Mouse (Mus musculus): Measurements from ENCODE around the gene Wnt16. TPM values are rescaled to one million over a fixed set of nuclear protein-coding genes. Genes with fewer than 3 reads are reported as not detected.

Wnt16 gene
- polyA plus RNA-seq, 1 experiment from 2014 or later: 0.77 TPM

DNA sequence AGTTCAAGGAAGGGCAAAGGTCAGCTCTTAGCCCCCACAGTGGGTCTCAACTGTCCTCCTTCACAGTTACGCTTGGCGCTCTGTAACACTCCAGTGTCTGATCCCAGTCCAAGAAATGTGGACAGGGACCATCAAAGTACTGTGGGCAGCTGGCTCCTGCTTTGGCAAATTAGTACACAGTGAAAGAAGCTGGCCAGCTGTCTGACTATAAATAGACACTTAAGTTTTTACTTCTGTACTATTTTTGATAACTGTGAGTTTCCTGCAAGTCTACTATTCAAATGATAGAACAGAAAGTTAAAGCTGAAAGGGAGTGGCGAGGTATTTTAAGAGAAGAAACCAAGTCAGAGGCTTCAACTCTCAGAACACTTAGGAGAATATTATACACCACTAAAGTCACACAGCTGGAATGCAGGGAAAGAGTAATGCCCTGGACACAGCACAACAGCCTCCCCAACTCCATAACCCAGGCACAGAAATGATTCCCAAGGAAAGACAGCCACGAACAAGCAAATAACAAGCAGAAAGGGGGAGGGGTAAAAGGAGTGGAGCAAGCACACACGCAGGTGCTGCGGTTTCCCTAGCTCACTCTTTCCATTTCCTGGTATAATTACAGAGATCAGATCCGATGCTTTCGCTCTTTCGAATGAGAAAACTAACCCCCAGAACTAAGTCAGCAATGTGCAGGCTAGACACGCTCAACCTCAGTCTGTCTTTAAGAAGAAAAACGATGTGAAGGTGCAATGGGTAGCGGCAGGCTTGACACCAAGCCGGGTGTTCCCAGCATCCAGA, 42.3 kb downstream of the Wnt16 start:
- no peak overlapping the region for H3K4me2 ChIP-seq
- H3K9ac ChIP-seq: no peak overlapping the region
- no peak overlapping the region for H3K4me3 ChIP-seq
- H3K36me3 ChIP-seq (replicated peaks): no peaks in the 10 kb centered on the region
- H3K27me3 ChIP-seq (replicated peaks): no peaks in the 10 kb centered on the region
- 92% methylated on average over 13 of the region's 13 CpGs for WGBS
- H3K9me3 ChIP-seq: no peaks in the 10 kb centered on the region
- no peak for ATAC-seq (replicated peaks)
- 0 out of 2 replicates have a peak, but pooled peaks cover 5% of the 10 kb centered on the region for H3K4me1 ChIP-seq
- no peak overlapping the region for H3K27ac ChIP-seq

DNA sequence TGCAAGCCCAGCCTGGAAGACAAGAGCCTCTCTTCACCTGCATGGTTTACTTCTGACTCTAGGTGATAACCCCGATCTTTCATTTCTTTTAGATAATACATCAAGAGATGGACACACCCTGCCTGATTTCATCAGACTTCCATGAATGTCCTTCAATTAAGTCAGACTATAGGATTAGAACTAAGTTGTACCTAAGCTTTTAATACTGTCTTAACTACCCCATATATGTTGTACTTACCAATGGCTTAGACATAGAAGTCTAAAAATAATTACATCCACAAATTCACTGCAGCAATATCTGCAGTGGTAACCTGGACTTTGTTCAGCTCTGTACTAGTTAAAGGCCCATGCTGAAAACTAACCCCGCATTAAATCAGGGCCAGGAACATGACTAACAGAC, 44.5 kb downstream of the Wnt16 start:
- Histone ChIP-seq H3K4me3 (no peak overlapping the region), H3K4me1 (no peaks in the 10 kb centered on the region), H3K9me3 (no peaks in the 10 kb centered on the region), H3K27ac (no peak overlapping the region), H3K9ac (no peak overlapping the region), H3K4me2 (no peak overlapping the region), H3K27me3 (replicated peaks) (no peaks in the 10 kb centered on the region), H3K36me3 (replicated peaks) (no peaks in the 10 kb centered on the region)
- WGBS: 90% methylated on average over 2 of the region's 2 CpGs
- no peak for ATAC-seq (replicated peaks)

DNA sequence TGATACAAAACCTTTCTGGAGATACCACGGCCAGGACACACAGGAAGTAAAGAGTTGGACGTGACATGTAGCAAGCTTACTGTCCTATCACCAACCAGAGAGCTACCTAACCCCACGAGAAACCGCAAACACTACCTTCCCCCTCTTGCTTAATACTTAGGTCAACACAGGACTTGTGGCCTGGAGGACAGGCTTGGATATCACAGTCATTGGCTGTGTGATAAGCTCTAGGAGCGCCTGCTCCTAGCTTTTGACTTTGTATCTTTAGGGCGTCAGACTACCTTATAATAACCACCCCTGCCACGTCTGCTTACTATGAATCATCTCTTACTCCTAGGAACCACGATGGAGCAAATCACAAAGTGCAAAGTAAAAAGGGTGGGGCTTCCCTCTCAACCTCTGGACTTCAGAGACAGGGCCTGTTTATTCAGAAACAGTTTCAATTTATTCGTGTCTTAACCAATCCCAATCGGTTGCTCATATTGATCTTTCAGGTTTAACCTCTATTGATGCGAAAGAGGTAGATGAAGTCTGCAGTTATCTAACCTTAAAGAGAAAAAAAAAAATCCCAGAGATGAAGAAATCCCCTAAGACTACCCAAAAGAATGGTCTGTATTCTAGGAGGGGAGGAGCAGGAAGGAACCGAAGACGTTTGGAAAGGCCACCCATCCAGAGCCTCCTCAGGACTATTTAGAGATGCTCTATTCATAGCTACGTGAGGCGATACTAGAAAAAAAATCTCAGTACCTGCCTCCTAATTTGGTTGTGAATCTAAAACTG, 51.9 kb downstream of the Wnt16 start:
- Histone ChIP-seq H3K4me3 (no peak overlapping the region), H3K9me3 (no peaks in the 10 kb centered on the region), H3K36me3 (replicated peaks) (no peaks in the 10 kb centered on the region), H3K27me3 (replicated peaks) (no peaks in the 10 kb centered on the region), H3K4me2 (no peak overlapping the region), H3K4me1 (no peaks in the 10 kb centered on the region), H3K27ac (no peak overlapping the region), H3K9ac (no peak overlapping the region)
- no peak for ATAC-seq (replicated peaks)
- 95% methylated on average over 15 of the region's 15 CpGs for WGBS

DNA sequence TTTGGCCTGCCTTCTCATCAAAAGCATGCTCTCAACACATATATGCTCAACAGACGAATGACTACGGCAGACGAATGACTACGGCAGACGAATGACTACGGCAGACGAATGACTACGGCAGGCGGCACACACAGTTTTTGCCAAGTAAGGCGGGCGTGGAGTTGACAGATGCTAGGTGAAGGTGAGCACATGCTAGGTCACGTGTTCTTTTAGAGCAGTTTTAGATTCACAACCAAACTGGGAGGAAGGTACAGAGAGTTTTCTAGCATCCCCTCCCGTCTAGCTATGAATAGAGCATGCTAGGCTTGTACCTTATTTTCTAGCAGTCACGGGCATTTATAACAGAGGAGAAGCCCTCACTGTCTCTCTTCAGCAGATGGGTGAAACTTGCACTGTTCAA, 52.8 kb downstream of the Wnt16 start:
- Histone ChIP-seq H3K4me2 (no peak overlapping the region), H3K4me1 (no peaks in the 10 kb centered on the region), H3K36me3 (replicated peaks) (no peaks in the 10 kb centered on the region), H3K27me3 (replicated peaks) (no peaks in the 10 kb centered on the region), H3K4me3 (no peak overlapping the region), H3K9me3 (no peaks in the 10 kb centered on the region), H3K27ac (no peak overlapping the region), H3K9ac (no peak overlapping the region)
- 96% methylated on average over 14 of the region's 14 CpGs for WGBS
- ATAC-seq (replicated peaks): no peak

DNA sequence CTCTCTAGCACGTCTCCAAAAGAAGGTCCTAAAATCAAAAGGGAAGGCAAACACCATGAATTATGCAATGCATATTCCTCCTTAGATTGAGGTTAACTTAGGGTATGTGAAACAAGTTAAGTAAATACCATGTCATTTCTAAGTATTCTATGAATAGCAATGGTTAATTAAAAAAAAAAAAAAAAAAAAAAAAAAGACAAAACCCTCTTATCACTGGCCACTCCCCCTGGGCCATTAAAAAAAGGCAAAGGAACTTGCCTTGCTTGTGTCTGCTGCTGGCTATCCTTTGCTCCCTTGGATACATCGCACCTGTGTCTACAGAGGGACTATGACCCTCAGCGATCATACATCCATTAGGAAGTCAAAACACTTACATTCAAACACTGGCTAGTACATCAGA, 55.3 kb downstream of the Wnt16 start:
- WGBS: 90% methylated on average over 3 of the region's 3 CpGs
- Histone ChIP-seq H3K4me1 (no peaks in the 10 kb centered on the region), H3K36me3 (replicated peaks) (no peaks in the 10 kb centered on the region), H3K4me3 (no peak overlapping the region), H3K4me2 (no peak overlapping the region), H3K9ac (no peak overlapping the region), H3K27ac (no peak overlapping the region), H3K27me3 (replicated peaks) (no peaks in the 10 kb centered on the region), H3K9me3 (no peaks in the 10 kb centered on the region)
- ATAC-seq (replicated peaks): no peak

DNA sequence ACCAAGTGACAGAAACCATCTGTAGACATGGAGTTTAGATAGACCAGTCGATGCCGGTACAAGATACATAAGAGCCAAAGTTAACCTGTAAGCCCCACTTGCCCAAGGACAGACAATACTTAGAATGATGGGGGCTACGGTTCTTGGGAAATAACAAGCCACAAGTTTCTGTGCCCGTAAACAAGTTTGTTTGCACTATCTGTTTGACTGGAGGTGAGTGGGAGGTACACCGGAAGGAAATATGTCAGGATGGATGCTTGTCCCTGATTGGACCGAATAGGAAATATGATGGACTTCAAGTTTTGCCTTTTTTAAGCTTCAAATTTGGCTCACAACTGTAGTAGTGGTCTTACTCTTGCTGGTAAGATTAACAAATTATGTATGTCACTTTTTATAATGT, 55.7 kb downstream of the Wnt16 start:
- H3K36me3 ChIP-seq (replicated peaks): no peaks in the 10 kb centered on the region
- ATAC-seq (replicated peaks): no peak
- 95% methylated on average over 6 of the region's 6 CpGs for WGBS

DNA sequence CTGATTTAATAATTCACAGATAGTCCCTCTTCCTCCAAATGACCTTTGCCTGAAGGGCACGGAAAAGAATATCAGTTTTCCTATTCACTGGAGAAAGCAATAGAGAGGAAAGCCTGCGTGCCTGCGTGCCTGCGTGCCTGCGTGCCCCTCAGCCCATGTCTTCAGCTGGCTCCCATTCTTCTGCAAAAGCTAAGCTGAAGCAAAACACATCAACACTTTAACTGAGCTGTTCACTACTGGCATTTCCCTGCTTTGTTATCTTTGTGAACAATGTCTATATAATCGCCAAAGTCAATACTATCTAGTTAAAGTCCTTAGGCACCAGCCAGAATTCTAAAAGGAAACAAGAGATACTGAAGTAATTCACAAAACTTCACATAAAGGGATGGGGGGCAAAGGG, 56.4 kb downstream of the Wnt16 start:
- Histone ChIP-seq H3K9ac (no peak overlapping the region), H3K4me1 (no peaks in the 10 kb centered on the region), H3K27ac (no peak overlapping the region), H3K9me3 (no peaks in the 10 kb centered on the region), H3K4me2 (no peak overlapping the region), H3K36me3 (replicated peaks) (no peaks in the 10 kb centered on the region), H3K27me3 (replicated peaks) (no peaks in the 10 kb centered on the region), H3K4me3 (no peak overlapping the region)
- ATAC-seq (replicated peaks): no peak
- 52% methylated on average over 6 of the region's 6 CpGs for WGBS

More for the DNA sequence above, 55.7 kb downstream of the Wnt16 start:
- Histone ChIP-seq H3K4me2 (no peak overlapping the region), H3K9ac (no peak overlapping the region), H3K27me3 (replicated peaks) (no peaks in the 10 kb centered on the region), H3K4me3 (no peak overlapping the region), H3K4me1 (no peaks in the 10 kb centered on the region), H3K27ac (no peak overlapping the region), H3K9me3 (no peaks in the 10 kb centered on the region)

DNA sequence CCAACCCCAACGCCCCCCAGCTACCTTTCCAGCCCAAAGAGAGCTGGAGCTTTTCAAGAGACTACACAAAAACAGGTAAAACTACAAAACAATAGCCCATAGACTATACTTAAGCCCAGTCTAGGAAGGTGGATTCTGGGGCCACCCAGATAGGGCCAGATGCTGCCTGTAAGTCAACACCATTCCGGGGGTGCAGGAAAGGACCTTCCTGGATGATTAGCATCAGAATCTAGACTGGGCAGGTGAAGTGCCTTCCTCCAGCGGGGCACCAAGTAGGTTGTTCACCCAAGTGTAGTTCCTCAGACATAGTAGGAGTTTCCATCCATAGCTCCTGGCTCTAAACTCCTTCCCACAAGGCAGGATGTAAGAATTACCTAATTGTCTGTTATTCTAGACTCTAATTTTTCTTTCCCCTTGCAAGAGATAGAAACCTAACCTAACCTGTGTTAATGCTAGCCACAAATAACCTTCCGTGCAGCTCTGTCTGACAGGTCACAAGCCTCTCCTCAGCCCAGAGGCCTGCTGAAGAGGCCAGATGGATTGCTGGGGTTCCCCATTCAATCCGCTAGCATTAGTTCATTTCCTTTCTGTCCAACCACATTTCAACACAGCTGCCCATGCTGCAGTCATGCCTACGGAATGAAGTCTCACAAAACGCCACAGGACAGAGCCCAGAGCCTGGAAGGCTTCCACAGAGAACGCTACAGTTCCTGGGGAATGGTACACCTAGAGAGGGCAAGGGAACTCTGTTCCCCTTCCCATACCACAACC, 59.3 kb downstream of the Wnt16 start:
- ATAC-seq (replicated peaks): no peak
- WGBS: 83% methylated on average over 8 of the region's 8 CpGs
- Histone ChIP-seq H3K4me3 (no peak overlapping the region), H3K27me3 (replicated peaks) (no peaks in the 10 kb centered on the region), H3K36me3 (replicated peaks) (no peaks in the 10 kb centered on the region), H3K9ac (no peak overlapping the region), H3K9me3 (no peaks in the 10 kb centered on the region), H3K4me2 (no peak overlapping the region), H3K27ac (no peak overlapping the region), H3K4me1 (no peaks in the 10 kb centered on the region)

Other genes starting within 250 kb of the Wnt16 start
- 77.8 and 79.4 TPM in 2 replicates for gene Fam3c, start 68.0 kb downstream of the Wnt16 start, polyA plus RNA-seq (2015; fragmentation: Nextera tagmentation; extraction: Ambion mirVana)